Mouse (Mus musculus) heart, embryonic 15.5 days (tissue): ENCODE results near the gene Cdk14. TPM values are rescaled to one million over a fixed set of nuclear protein-coding genes. Genes with fewer than 3 reads are reported as not detected.

Experiments used
- ATAC-seq: fragments of 200-750 bp; cut with Nextera tagmentation; replicated peaks from 2 replicates; pipeline ENCODE4 v1.8.0; 2017; ENCODE audit warnings: low read depth, moderate TSS enrichment; ENCODE audit not compliant: insufficient number of reproducible peaks, insufficient read depth, low FRiP score
- H3K27ac ChIP-seq: fragments of 300-500 bp; sonication (generic); 2 replicates; pipeline ENCODE4 v1.5.1; 2015; ENCODE audit warnings: mild to moderate bottlenecking, inconsistent platforms
- H3K27me3 ChIP-seq: fragments of 300-500 bp; sonication (generic); 2 replicates; pipeline ENCODE4 v1.6.1; 2015; ENCODE audit warnings: inconsistent platforms
- H3K36me3 ChIP-seq: fragments of 300-500 bp; sonication (generic); 2 replicates; pipeline ENCODE4 v1.6.1; 2015; ENCODE audit warnings: mild to moderate bottlenecking, inconsistent platforms
- H3K4me1 ChIP-seq: fragments of 300-500 bp; sonication (generic); replicated peaks from 2 replicates; pipeline ENCODE4 v1.6.1; 2015; ENCODE audit warnings: inconsistent platforms
- H3K4me2 ChIP-seq: fragments of 300-500 bp; sonication (generic); 2 replicates; pipeline ENCODE4 v1.6.1; 2015; ENCODE audit warnings: inconsistent platforms, mild to moderate bottlenecking, moderate library complexity
- H3K4me3 ChIP-seq: fragments of 300-500 bp; sonication (generic); 2 replicates; pipeline ENCODE4 v1.5.1; 2015; ENCODE audit warnings: mild to moderate bottlenecking, inconsistent platforms
- H3K9ac ChIP-seq: fragments of 300-500 bp; sonication (generic); 2 replicates; pipeline ENCODE4 v1.6.1; 2015; ENCODE audit warnings: mild to moderate bottlenecking, inconsistent platforms
- H3K9me3 ChIP-seq: fragments of 300-500 bp; sonication (generic); replicated peaks from 2 replicates; pipeline ENCODE4 v1.6.1; 2016; ENCODE audit warnings: inconsistent platforms
- WGBS: fragments of 180-500 bp; shearing (Covaris S2); methylation state at CpG from one replicate; pipeline ENCODE4 v1.1.7; 2015; ENCODE audit warnings: mixed read lengths; 5-methylcytosine and 5-hydroxymethylcytosine counted together
- polyA plus RNA-seq: library from polyadenylated mRNA; unstranded; fragments of >200 nt; fragmentation: Nextera tagmentation; extraction: Ambion mirVana; gene quantifications from 2 replicates; pipeline ENCODE4 v1.2.1, GENCODE M21; 2015

The Cdk14 gene
- polyA plus RNA-seq, 1 experiment from 2014 or later = 12.0 TPM

GRCm38 (mm10) chr5:4959446-4959845 is 460.7 kb downstream of the Cdk14 start:
- Histone ChIP-seq H3K4me3 (no peak overlapping the region), H3K36me3 (no peaks in the 10 kb centered on the region), H3K9me3 (no peaks in the 10 kb centered on the region), H3K4me2 (no peak overlapping the region), H3K9ac (no peak overlapping the region), H3K27ac (no peak overlapping the region), H3K4me1 (peaks cover 9% of the 10 kb centered on the region), H3K27me3 (no peaks in the 10 kb centered on the region)
- no peak for ATAC-seq
- WGBS = 26% methylated on average over 5 of the region's 5 CpGs

GRCm38 (mm10) chr5:4955993-4956392 is 464.1 kb downstream of the Cdk14 start:
- no peak for ATAC-seq
- Histone ChIP-seq H3K9ac (no peak overlapping the region), H3K4me1 (peaks cover 14% of the 10 kb centered on the region), H3K36me3 (no peaks in the 10 kb centered on the region), H3K27ac (no peak overlapping the region), H3K27me3 (no peaks in the 10 kb centered on the region), H3K9me3 (no peaks in the 10 kb centered on the region), H3K4me3 (no peak overlapping the region), H3K4me2 (no peak overlapping the region)
- 78% methylated on average over 7 of the region's 7 CpGs for WGBS

GRCm38 (mm10) chr5:4955392-4955791 is 464.7 kb downstream of the Cdk14 start:
- 76% methylated on average over 2 of the region's 2 CpGs for WGBS

GRCm38 (mm10) chr5:4949433-4949832 is 470.7 kb downstream of the Cdk14 start:
- Histone ChIP-seq H3K4me3 (no peak overlapping the region), H3K36me3 (no peaks in the 10 kb centered on the region), H3K4me1 (peaks cover 7% of the 10 kb centered on the region), H3K27ac (no peak overlapping the region), H3K9ac (no peak overlapping the region), H3K9me3 (no peaks in the 10 kb centered on the region), H3K4me2 (no peak overlapping the region), H3K27me3 (no peaks in the 10 kb centered on the region)
- no peak for ATAC-seq
- 58% methylated on average over 7 of the region's 7 CpGs for WGBS

More at GRCm38 (mm10) chr5:4955392-4955791, 464.7 kb downstream of the Cdk14 start:
- ATAC-seq = no peak
- Histone ChIP-seq H3K27ac (no peak overlapping the region), H3K4me3 (no peak overlapping the region), H3K9me3 (no peaks in the 10 kb centered on the region), H3K4me2 (no peak overlapping the region), H3K9ac (no peak overlapping the region), H3K4me1 (peaks cover 14% of the 10 kb centered on the region), H3K36me3 (no peaks in the 10 kb centered on the region), H3K27me3 (no peaks in the 10 kb centered on the region)

- no peak overlapping the region for H3K4me2 ChIP-seq
- H3K36me3 ChIP-seq = no peaks in the 10 kb centered on the region
- H3K4me1 ChIP-seq = peaks cover 7% of the 10 kb centered on the region
- no peak overlapping the region for H3K9ac ChIP-seq
- no peak overlapping the region for H3K4me3 ChIP-seq
- WGBS = 67% methylated on average over 3 of the region's 3 CpGs
- H3K27me3 ChIP-seq = no peaks in the 10 kb centered on the region
- H3K9me3 ChIP-seq = no peaks in the 10 kb centered on the region
- no peak overlapping the region for H3K27ac ChIP-seq
- ATAC-seq = no peak
These were observed 471.8 kb downstream of the Cdk14 start for GRCm38 (mm10) chr5:4948090-4948954.

- no peak for ATAC-seq
- 28% methylated on average over 1 of the region's 1 CpGs for WGBS
These were observed 485.0 kb downstream of the Cdk14 start for GRCm38 (mm10) chr5:4935131-4935530.

GRCm38 (mm10) chr5:4934491-4934890 is 485.6 kb downstream of the Cdk14 start:
- WGBS = 80% methylated on average over 6 of the region's 6 CpGs
- H3K4me2 ChIP-seq = no peak overlapping the region
- peaks cover 9% of the 10 kb centered on the region for H3K4me1 ChIP-seq
- H3K9me3 ChIP-seq = no peaks in the 10 kb centered on the region
- no peak for ATAC-seq
- H3K4me3 ChIP-seq = no peak overlapping the region
- H3K27me3 ChIP-seq = no peaks in the 10 kb centered on the region
- H3K27ac ChIP-seq = no peak overlapping the region
- no peak overlapping the region for H3K9ac ChIP-seq
- no peaks in the 10 kb centered on the region for H3K36me3 ChIP-seq

More at GRCm38 (mm10) chr5:4935131-4935530, 485.0 kb downstream of the Cdk14 start:
- no peaks in the 10 kb centered on the region for H3K9me3 ChIP-seq
- no peak overlapping the region for H3K4me3 ChIP-seq
- no peak overlapping the region for H3K4me2 ChIP-seq
- no peak overlapping the region for H3K9ac ChIP-seq
- H3K36me3 ChIP-seq = no peaks in the 10 kb centered on the region
- H3K27me3 ChIP-seq = no peaks in the 10 kb centered on the region
- H3K27ac ChIP-seq = no peak overlapping the region
- peaks cover 9% of the 10 kb centered on the region for H3K4me1 ChIP-seq

GRCm38 (mm10) chr5:4931539-4932143 is 488.5 kb downstream of the Cdk14 start:
- no peak for ATAC-seq
- Histone ChIP-seq H3K4me1 (peaks cover 9% of the 10 kb centered on the region), H3K27me3 (no peaks in the 10 kb centered on the region), H3K9ac (no peak overlapping the region), H3K27ac (no peak overlapping the region), H3K4me3 (no peak overlapping the region), H3K4me2 (no peak overlapping the region), H3K36me3 (no peaks in the 10 kb centered on the region), H3K9me3 (no peaks in the 10 kb centered on the region)
- 31% methylated on average over 8 of the region's 8 CpGs for WGBS

GRCm38 (mm10) chr5:4929628-4930027 is 490.5 kb downstream of the Cdk14 start:
- no peak for ATAC-seq
- no peak overlapping the region for H3K4me2 ChIP-seq
- no peak overlapping the region for H3K9ac ChIP-seq
- 69% methylated on average over 3 of the region's 3 CpGs for WGBS
- no peak overlapping the region for H3K4me3 ChIP-seq
- H3K27me3 ChIP-seq = no peaks in the 10 kb centered on the region
- H3K36me3 ChIP-seq = no peaks in the 10 kb centered on the region
- H3K9me3 ChIP-seq = no peaks in the 10 kb centered on the region
- H3K27ac ChIP-seq = no peak overlapping the region
- peaks cover 9% of the 10 kb centered on the region for H3K4me1 ChIP-seq

- no peak overlapping the region for H3K9ac ChIP-seq
These were observed 495.2 kb downstream of the Cdk14 start for GRCm38 (mm10) chr5:4924866-4925265.

GRCm38 (mm10) chr5:4918376-4918775 is 501.7 kb downstream of the Cdk14 start:
- H3K27me3 ChIP-seq = no peaks in the 10 kb centered on the region
- no peaks in the 10 kb centered on the region for H3K36me3 ChIP-seq
- H3K4me2 ChIP-seq = no peak overlapping the region
- WGBS = 10% methylated on average over 6 of the region's 6 CpGs
- no peaks in the 10 kb centered on the region for H3K4me1 ChIP-seq
- no peak overlapping the region for H3K4me3 ChIP-seq
- no peak overlapping the region for H3K27ac ChIP-seq
- no peaks in the 10 kb centered on the region for H3K9me3 ChIP-seq
- no peak for ATAC-seq
- H3K9ac ChIP-seq = no peak overlapping the region

More at GRCm38 (mm10) chr5:4924866-4925265, 495.2 kb downstream of the Cdk14 start:
- H3K4me2 ChIP-seq = no peak overlapping the region
- no peak overlapping the region for H3K4me3 ChIP-seq
- 86% methylated on average over 6 of the region's 6 CpGs for WGBS
- no peaks in the 10 kb centered on the region for H3K4me1 ChIP-seq
- no peaks in the 10 kb centered on the region for H3K9me3 ChIP-seq
- H3K27me3 ChIP-seq = no peaks in the 10 kb centered on the region
- no peak for ATAC-seq
- H3K36me3 ChIP-seq = no peaks in the 10 kb centered on the region
- H3K27ac ChIP-seq = no peak overlapping the region
